Mouse (Mus musculus) embryonic facial prominence, embryonic 14.5 days (tissue): ENCODE measurements around the gene Apoa5. TPM values are rescaled to one million over a fixed set of nuclear protein-coding genes. Genes with fewer than 3 reads are reported as not detected.

ENCODE experiments used
- ATAC-seq: fragments of 200-750 bp; cut with Nextera tagmentation; 2 replicates; pipeline ENCODE4 v1.8.0; 2017; ENCODE audit warnings: low read depth, moderate number of reproducible peaks, moderate TSS enrichment
- DNase-seq: peaks from one replicate; pipeline ENCODE4 v3.0.0-alpha.2; 2015; ENCODE audit warnings: low spot score
- H3K27ac ChIP-seq: fragments of 300-500 bp; sonication (generic); replicated peaks from 2 replicates; pipeline ENCODE4 v1.5.1; 2014; ENCODE audit warnings: low read depth, mild to moderate bottlenecking, low read length, moderate library complexity
- H3K27me3 ChIP-seq: fragments of 300-500 bp; sonication (generic); replicated peaks from 2 replicates; pipeline ENCODE4 v1.6.1; 2014; ENCODE audit warnings: low read length; ENCODE audit not compliant: control insufficient read depth, insufficient read depth
- H3K36me3 ChIP-seq: fragments of 300-500 bp; sonication (generic); 2 replicates; pipeline ENCODE4 v1.6.1; 2014; ENCODE audit warnings: low read length, mixed read lengths; ENCODE audit not compliant: control insufficient read depth, insufficient read depth
- H3K4me1 ChIP-seq: fragments of 300-500 bp; sonication (generic); 2 replicates; pipeline ENCODE4 v1.6.1; 2014; ENCODE audit warnings: antibody characterized with exemption, low read length; ENCODE audit not compliant: control insufficient read depth, insufficient read depth
- H3K4me2 ChIP-seq: fragments of 300-500 bp; sonication (generic); 2 replicates; pipeline ENCODE4 v1.6.1; 2014; ENCODE audit warnings: low read depth, mild to moderate bottlenecking, low read length, moderate library complexity, mixed read lengths
- H3K4me3 ChIP-seq: fragments of 300-500 bp; sonication (generic); 2 replicates; pipeline ENCODE4 v1.5.1; 2014; ENCODE audit warnings: low read depth, mild to moderate bottlenecking, low read length
- H3K9ac ChIP-seq: fragments of 300-500 bp; sonication (generic); 2 replicates; pipeline ENCODE4 v1.6.1; 2014; ENCODE audit warnings: low read depth, mild to moderate bottlenecking, low read length, moderate library complexity, mixed read lengths
- H3K9me3 ChIP-seq: fragments of 300-500 bp; sonication (generic); 2 replicates; pipeline ENCODE4 v1.6.1; 2016; ENCODE audit warnings: low read length; ENCODE audit not compliant: control insufficient read depth
- WGBS: fragments of 180-500 bp; shearing (Covaris S2); extraction: QIAGEN DNeasy Blood & Tissue Kit; methylation state at CpG from one replicate; pipeline ENCODE4 v1.1.7; 2014; 5-methylcytosine and 5-hydroxymethylcytosine counted together
- polyA plus RNA-seq: library from polyadenylated mRNA; unstranded; fragments of >200 nt; fragmentation: Nextera tagmentation; extraction: Ambion mirVana; gene quantifications from 2 replicates; pipeline ENCODE4 v1.2.1, GENCODE M21; 2014

Gene Apoa5
- polyA plus RNA-seq, 1 experiment from 2014 or later = not detected

DNA sequence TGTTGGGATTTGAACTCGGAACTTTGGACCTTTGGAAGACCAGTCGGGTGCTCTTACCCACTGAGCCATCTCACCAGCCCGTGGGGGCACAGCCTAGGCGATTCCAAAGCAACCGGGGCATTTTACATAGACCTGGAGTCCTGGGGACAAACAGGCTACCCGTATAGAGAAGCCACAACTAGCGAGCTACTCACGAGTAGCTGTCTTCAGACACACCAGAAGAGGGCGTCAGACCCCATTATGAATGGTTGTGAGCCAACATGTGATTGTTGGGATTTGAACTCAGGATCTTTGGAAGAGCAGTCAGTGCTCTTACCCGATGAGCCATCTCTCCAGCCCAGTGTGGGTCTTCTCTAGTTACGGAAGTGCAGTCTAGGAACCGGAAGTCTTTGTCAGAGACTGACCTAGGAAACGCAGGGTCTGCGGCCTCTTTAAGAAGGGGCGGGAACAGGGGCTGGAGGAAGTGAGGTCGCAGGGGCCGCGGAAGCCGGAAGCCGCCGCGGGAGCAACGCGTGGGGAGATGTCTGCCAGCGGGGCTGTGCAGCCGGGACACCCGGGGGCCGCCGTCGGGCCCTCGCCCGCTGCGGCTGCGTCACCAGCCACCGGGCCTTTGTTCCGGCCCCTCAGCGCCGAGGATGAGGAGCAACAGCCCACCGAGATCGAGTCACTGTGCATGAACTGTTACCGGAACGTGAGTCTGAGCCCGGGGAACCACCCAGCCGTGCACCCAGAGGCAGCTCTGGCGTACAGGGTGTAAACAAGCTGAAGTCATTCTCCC is 4.4 kb downstream of the Apoa5 start, which contains the start of gene Zpr1:
Gene Zpr1, plus strand, starts transcription at position 388 of the 778 bp plus-strand sequence.
- Histone ChIP-seq H3K9ac (peak within 1 kb of the TSS; percentile 76), H3K4me3 (peak within 1 kb of the TSS; percentile 76), H3K27me3 (peaks cover 3% of the 10 kb centered on the region; the same call in 1 of the 2 replicates), H3K4me2 (peak within 1 kb of the TSS; percentile 81), H3K9me3 (no peaks in the 10 kb centered on the region), H3K4me1 (no peaks in the 10 kb centered on the region), H3K36me3 (peaks cover 27% of the 10 kb centered on the region), H3K27ac (peak within 1 kb of the TSS; percentile 45; the same call in 1 of the 2 replicates)
- DNase-seq = peak; percentile 97
- 25% methylated on average over 17 of the region's 45 CpGs for WGBS
- ATAC-seq = peak; percentile 97

GRCm38 (mm10) chr9:46274494-46274893 is 6.1 kb downstream of the Apoa5 start:
- no peak for DNase-seq
- H3K4me3 ChIP-seq = 0 out of 2 replicates have a peak overlapping the region, but pooled peaks have one; percentile 76
- H3K36me3 ChIP-seq = peaks cover 42% of the 10 kb centered on the region
- no peaks in the 10 kb centered on the region for H3K9me3 ChIP-seq
- peaks cover 3% of the 10 kb centered on the region; the same call in 1 of the 2 replicates for H3K27me3 ChIP-seq
- H3K9ac ChIP-seq = no peak overlapping the region
- 82% methylated on average over 9 of the region's 9 CpGs for WGBS
- H3K4me2 ChIP-seq = no peak overlapping the region
- H3K4me1 ChIP-seq = no peaks in the 10 kb centered on the region
- H3K27ac ChIP-seq = no peak overlapping the region
- ATAC-seq = no peak

DNA sequence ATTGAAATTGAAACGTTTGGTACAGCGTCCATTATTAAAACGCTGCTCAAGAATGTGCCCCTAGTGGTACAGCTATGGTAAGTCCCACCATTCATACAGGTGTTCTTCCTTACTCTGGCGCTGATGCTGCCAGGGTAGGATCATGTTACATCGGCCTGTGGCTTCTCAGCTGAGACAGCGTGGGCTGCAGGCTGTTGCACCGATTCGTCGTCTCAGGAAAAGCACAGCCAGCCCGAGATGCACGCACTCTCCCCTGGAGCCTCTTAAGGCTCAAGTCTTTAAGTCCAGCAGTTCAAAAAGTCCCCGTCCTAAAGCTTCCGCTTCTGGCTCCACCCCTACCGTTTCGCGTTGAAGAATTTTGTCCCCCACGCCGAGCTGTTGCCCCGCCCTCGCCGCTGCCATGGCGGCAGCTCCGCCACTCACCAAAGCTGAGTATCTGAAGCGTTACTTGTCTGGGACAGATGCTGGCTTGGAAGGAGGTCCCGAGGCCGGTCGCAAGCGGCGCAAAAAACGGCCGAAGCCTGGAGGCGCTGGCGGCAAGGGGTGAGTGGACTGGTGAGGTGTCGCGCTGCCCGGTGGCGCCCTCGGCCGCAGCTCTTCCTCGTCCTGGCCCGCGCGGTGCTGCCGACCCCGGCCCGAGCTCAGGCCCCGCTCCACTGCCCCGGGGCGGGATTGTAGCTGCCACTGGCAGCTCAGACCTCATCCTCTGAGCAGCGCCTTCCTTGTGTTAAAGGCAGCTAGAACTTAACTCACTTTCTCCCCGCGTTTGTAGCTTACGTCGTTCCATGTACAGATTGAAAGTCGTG is 14.4 kb downstream of the Apoa5 start, which contains the start of gene Bud13:
Gene Bud13, plus strand, starts transcription at position 378 of the 806 bp plus-strand sequence.
- peak; percentile 92 for ATAC-seq

GRCm38 (mm10) chr9:46298381-46298780 is 29.9 kb downstream of the Apoa5 start:
- WGBS = 79% methylated on average over 4 of the region's 4 CpGs
- DNase-seq (no peak), ATAC-seq (no peak)
- H3K4me2 ChIP-seq = no peak overlapping the region
- H3K9ac ChIP-seq = no peak overlapping the region
- H3K36me3 ChIP-seq = peaks cover 61% of the 10 kb centered on the region
- no peaks in the 10 kb centered on the region for H3K27me3 ChIP-seq
- no peaks in the 10 kb centered on the region for H3K4me1 ChIP-seq
- H3K27ac ChIP-seq = no peak overlapping the region
- no peaks in the 10 kb centered on the region for H3K9me3 ChIP-seq
- no peak overlapping the region for H3K4me3 ChIP-seq

More for the DNA sequence above, 14.4 kb downstream of the Apoa5 start, which contains the start of gene Bud13:
- Histone ChIP-seq H3K27ac (peak within 1 kb of the TSS; percentile 82), H3K9ac (peak within 1 kb of the TSS; percentile 92), H3K9me3 (no peaks in the 10 kb centered on the region), H3K4me1 (0 out of 2 replicates have a peak, but pooled peaks cover 4% of the 10 kb centered on the region), H3K4me2 (peak within 1 kb of the TSS; percentile 52), H3K27me3 (no peaks in the 10 kb centered on the region), H3K36me3 (peaks cover 57% of the 10 kb centered on the region), H3K4me3 (peak within 1 kb of the TSS; percentile 92)
- WGBS = under 1% methylated on average over 54 of the region's 55 CpGs
- DNase-seq = peak; percentile 95

DNA sequence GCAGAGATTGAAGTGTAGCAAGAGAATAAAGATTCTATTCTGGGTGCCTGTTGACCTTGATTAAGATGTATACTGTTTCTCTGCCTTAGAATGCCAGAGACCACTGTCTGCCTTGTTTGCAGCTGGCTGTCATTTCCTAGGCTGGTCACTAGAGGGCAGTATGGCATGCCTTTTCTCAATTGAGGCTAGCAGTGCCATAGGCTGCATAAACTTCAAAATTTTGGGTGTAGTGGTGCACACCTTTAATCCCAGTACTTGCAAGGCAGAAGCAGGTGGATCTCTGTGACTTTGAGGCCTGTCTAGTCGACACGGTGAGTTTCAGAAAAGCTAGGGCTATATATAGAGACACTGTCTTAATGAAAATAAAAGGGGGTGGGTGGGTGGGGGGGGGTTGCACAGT is 33.7 kb downstream of the Apoa5 start:
- DNase-seq (peak; percentile 60), ATAC-seq (peak; percentile 55; the same call in 1 of the 2 replicates)
- H3K9ac ChIP-seq = no peak overlapping the region
- H3K27ac ChIP-seq = no peak overlapping the region
- no peak overlapping the region for H3K4me2 ChIP-seq
- H3K4me1 ChIP-seq = no peaks in the 10 kb centered on the region
- no peaks in the 10 kb centered on the region for H3K27me3 ChIP-seq
- no peaks in the 10 kb centered on the region for H3K9me3 ChIP-seq
- no peak overlapping the region for H3K4me3 ChIP-seq
- H3K36me3 ChIP-seq = peaks cover 29% of the 10 kb centered on the region
- WGBS = 14% methylated on average over 2 of the region's 2 CpGs

GRCm38 (mm10) chr9:46309121-46309520 is 40.7 kb downstream of the Apoa5 start:
- WGBS = 16% methylated on average over 7 of the region's 7 CpGs
- no peak for DNase-seq
- Histone ChIP-seq H3K4me1 (0 out of 2 replicates have a peak, but pooled peaks cover 4% of the 10 kb centered on the region), H3K9ac (no peak overlapping the region), H3K36me3 (no peaks in the 10 kb centered on the region), H3K4me3 (no peak overlapping the region), H3K27me3 (no peaks in the 10 kb centered on the region), H3K9me3 (no peaks in the 10 kb centered on the region), H3K4me2 (no peak overlapping the region), H3K27ac (no peak overlapping the region)
- ATAC-seq = no peak

DNA sequence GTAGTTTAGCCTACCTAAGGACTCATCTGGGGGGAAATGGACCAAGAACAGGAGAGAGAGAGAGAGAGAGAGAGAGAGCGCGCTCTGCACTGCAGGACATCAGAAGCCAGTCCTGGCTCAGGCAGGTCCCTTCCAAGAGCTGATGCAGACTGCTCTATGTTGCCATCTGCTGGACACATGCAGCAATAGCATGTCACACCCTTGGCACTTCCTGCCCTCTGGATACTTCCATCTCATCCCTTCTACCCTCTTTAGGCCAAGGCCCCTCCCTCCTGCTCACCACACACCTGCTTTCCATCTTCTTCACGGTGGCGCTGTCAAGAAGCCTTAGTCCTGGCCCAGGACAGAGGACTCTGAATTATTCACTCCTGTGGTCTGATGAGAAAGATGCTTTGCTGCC is 46.1 kb downstream of the Apoa5 start:
- no peaks in the 10 kb centered on the region for H3K4me1 ChIP-seq
- H3K27ac ChIP-seq = no peak overlapping the region
- H3K27me3 ChIP-seq = no peaks in the 10 kb centered on the region
- no peaks in the 10 kb centered on the region for H3K9me3 ChIP-seq
- H3K4me2 ChIP-seq = no peak overlapping the region
- ATAC-seq (0 out of 2 replicates have a peak, but pooled peaks have one; percentile 48), DNase-seq (peak; percentile 73)
- no peak overlapping the region for H3K4me3 ChIP-seq
- H3K36me3 ChIP-seq = no peaks in the 10 kb centered on the region
- no peak overlapping the region for H3K9ac ChIP-seq
- WGBS = 8% methylated on average over 4 of the region's 4 CpGs

DNA sequence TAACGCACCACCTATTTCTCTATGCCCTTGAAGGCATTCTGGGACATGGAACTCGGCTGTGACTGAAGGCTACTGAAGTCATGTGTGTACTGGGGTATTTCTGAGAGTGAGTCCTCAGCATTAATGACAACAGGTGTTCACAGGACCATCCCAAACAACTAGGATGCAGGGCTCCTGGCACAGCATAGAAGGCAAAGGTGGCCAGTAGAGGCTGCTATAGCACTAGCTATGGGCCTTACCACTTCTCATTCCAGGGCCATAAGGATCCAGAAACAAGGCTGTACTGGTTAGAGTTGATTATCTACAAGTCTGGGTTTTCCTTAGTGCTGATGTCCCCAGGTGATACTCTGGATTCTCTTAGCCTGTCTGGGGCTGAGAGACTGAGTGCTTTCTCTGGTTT is 46.5 kb downstream of the Apoa5 start:
- Histone ChIP-seq H3K9me3 (no peaks in the 10 kb centered on the region), H3K4me2 (no peak overlapping the region), H3K4me1 (no peaks in the 10 kb centered on the region), H3K9ac (no peak overlapping the region), H3K36me3 (no peaks in the 10 kb centered on the region), H3K27ac (no peak overlapping the region), H3K4me3 (no peak overlapping the region), H3K27me3 (no peaks in the 10 kb centered on the region)
- DNase-seq (no peak), ATAC-seq (no peak)
- WGBS = 44% methylated on average over 2 of the region's 2 CpGs
